Mouse (Mus musculus) E14TG2a.4 (cell line): ENCODE data around the gene Vangl2.

Experiments
- CTCF ChIP-seq: conservative IDR thresholded peaks from 2 replicates; pipeline ENCODE4 v1.5.1; 2014; ENCODE audit warnings: low read length
- NANOG ChIP-seq: IDR thresholded peaks from 2 replicates; pipeline ENCODE4 v1.6.1; 2014; ENCODE audit warnings: borderline replicate concordance, low read length, mixed read lengths
- POU5F1 ChIP-seq: IDR thresholded peaks from 2 replicates; pipeline ENCODE4 v1.6.1; 2014; ENCODE audit warnings: low read length, borderline replicate concordance

GRCm38 (mm10) chr1:171966054-171966790 is 62.0 kb downstream of the Vangl2 start:
- no peak for TF ChIP-seq CTCF
- TF ChIP-seq NANOG: no peak
- no peak for TF ChIP-seq POU5F1
